Mouse (Mus musculus) midbrain, postnatal 0 days (tissue): Measurements from ENCODE around the gene Thra. TPM values are rescaled to one million over a fixed set of nuclear protein-coding genes. Genes with fewer than 3 reads are reported as not detected.

Experiments
- ATAC-seq: fragments of 200-750 bp; cut with Nextera tagmentation; 2 replicates; pipeline ENCODE4 v1.8.0; 2017; ENCODE audit warnings: moderate number of reproducible peaks, mild to moderate bottlenecking, moderate TSS enrichment, moderate library complexity; ENCODE audit not compliant: low FRiP score
- DNase-seq: peaks from one replicate; pipeline ENCODE4 v3.0.0-alpha.2; 2015; ENCODE audit warnings: low spot score
- H3K27ac ChIP-seq: fragments of 300-500 bp; sonication (generic); 2 replicates; pipeline ENCODE4 v1.5.1; 2014; ENCODE audit warnings: low read depth, mild to moderate bottlenecking, low read length, mixed read lengths
- H3K27me3 ChIP-seq: fragments of 300-500 bp; sonication (generic); 2 replicates; pipeline ENCODE4 v1.6.1; 2014; ENCODE audit warnings: low read length, control low read depth, mixed read lengths; ENCODE audit not compliant: insufficient read depth
- H3K36me3 ChIP-seq: fragments of 300-500 bp; sonication (generic); 2 replicates; pipeline ENCODE4 v1.6.1; 2014; ENCODE audit warnings: low read length, control low read depth, mixed read lengths; ENCODE audit not compliant: insufficient read depth
- H3K4me1 ChIP-seq: fragments of 300-500 bp; sonication (generic); 2 replicates; pipeline ENCODE4 v1.6.1; 2014; ENCODE audit warnings: mild to moderate bottlenecking, control low read depth, antibody characterized with exemption, low read length, mixed read lengths; ENCODE audit not compliant: insufficient read depth
- H3K4me2 ChIP-seq: fragments of 300-500 bp; sonication (generic); 2 replicates; pipeline ENCODE4 v1.6.1; 2014; ENCODE audit warnings: low read depth, mild to moderate bottlenecking, low read length, mixed read lengths; ENCODE audit not compliant: poor library complexity, severe bottlenecking
- H3K4me3 ChIP-seq: fragments of 300-500 bp; sonication (generic); 2 replicates; pipeline ENCODE4 v1.5.1; 2014; ENCODE audit warnings: low read depth, mild to moderate bottlenecking, low read length, moderate library complexity
- H3K9ac ChIP-seq: fragments of 300-500 bp; sonication (generic); replicated peaks from 2 replicates; pipeline ENCODE4 v1.6.1; 2014; ENCODE audit warnings: mild to moderate bottlenecking, low read length, moderate library complexity, mixed read lengths; ENCODE audit not compliant: poor library complexity, severe bottlenecking
- H3K9me3 ChIP-seq: fragments of 300-500 bp; sonication (generic); 2 replicates; pipeline ENCODE4 v1.6.1; 2016; ENCODE audit warnings: low read length, control low read depth
- CTCF ChIP-seq: IDR thresholded peaks from 2 replicates; pipeline ENCODE4 v1.5.1; 2016; ENCODE audit warnings: antibody characterized with exemption, mild to moderate bottlenecking
- WGBS: fragments of 180-500 bp; shearing (Covaris S2); extraction: QIAGEN DNeasy Blood & Tissue Kit; methylation state at CpG from one replicate; pipeline ENCODE4 v1.1.7; 2014; 5-methylcytosine and 5-hydroxymethylcytosine counted together
- polyA plus RNA-seq: library from polyadenylated mRNA; unstranded; fragments of >200 nt; fragmentation: Nextera tagmentation; extraction: Ambion mirVana; gene quantifications from 2 replicates; pipeline ENCODE4 v1.2.1, GENCODE M21; 2015
- total RNA-seq: library from RNA; depleted of rRNA; stranded (reverse); fragments of >200 nt; gene quantifications from 2 replicates; pipeline ENCODE4 v1.2.3, GENCODE M21; 2014

Thra gene
- total and polyA plus RNA-seq, 2 experiments from 2014 or later: 182 to 843 TPM

DNA sequence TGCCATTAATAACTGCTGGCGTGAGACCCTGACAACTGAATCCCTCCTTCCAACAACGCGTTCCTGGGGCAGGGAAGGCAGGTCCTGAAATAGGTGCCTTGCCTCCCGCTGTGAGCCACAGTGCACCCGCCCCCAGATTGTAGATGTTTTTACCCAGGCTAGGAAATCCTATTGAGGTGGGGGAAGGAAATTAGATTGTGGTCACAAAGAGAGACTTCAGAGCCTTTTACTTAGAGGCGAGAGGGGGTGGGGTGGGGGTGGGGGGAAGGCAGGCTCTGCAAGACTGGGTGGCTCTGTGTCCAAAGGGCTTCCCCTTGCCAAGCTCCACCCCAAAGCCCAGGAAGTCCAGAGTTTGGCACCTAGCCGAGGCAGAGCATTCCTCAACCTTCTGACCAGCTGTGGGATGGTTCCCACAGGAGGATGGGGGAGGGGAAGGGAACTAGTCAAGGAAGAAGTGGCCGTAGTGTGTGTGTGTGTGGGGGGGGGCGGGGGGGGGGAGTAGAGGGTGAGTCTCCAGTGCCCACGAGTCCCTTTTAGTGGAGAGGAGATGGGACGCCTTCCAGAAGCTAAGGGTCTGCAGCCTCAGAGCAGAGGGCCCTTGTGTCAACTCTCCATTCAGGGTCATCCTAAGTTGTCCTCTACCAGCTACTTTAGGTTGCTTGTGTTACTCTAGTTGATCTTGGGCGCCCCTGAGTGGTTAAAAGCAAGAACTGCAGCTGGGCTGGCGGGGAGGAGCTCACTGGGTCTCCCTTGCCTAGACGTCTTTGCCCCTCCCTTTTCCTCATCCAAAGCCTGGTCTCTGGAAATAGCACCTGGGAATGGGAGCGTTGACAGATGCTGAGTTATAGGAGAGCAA is 46.1 kb downstream of the Thra start:
- peak; percentile 89 for TF ChIP-seq CTCF
- Histone ChIP-seq H3K4me3 (peak overlapping the region; percentile 6; the same call in 1 of the 2 replicates), H3K9me3 (no peaks in the 10 kb centered on the region), H3K4me1 (peaks cover 23% of the 10 kb centered on the region), H3K36me3 (no peaks in the 10 kb centered on the region), H3K4me2 (peak overlapping the region; percentile 42), H3K27me3 (no peaks in the 10 kb centered on the region), H3K27ac (peak overlapping the region; percentile 83), H3K9ac (peak overlapping the region; percentile 5; the same call in 1 of the 2 replicates)
- ATAC-seq: peak; percentile 45
- peak; percentile 93 for DNase-seq
- 2% methylated on average over 14 of the region's 15 CpGs for WGBS

DNA sequence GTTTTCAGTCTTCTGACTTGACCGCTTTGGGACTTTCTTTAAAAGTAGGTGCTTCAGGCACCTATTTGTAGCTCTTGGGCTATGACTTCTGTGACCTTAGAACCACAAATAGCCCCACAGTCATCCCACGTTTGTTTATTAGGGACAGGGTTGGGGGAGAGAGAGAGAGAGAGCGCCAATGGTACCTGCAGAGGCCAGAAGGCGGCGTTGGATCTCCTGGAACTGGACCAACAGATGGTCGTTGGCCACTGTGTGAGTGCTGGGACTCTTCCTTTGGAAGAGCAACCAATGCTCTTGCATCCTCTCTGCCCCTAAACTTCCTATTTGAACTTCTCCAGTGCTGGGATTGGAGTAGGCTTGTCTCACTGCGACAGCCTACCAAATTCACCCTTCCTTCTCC is 46.8 kb downstream of the Thra start:
- H3K27ac ChIP-seq: peak overlapping the region; percentile 83; the same call in 1 of the 2 replicates
- no peaks in the 10 kb centered on the region for H3K36me3 ChIP-seq
- H3K4me1 ChIP-seq: peaks cover 18% of the 10 kb centered on the region
- WGBS: 35% methylated on average over 7 of the region's 7 CpGs
- no peak for DNase-seq
- H3K27me3 ChIP-seq: no peaks in the 10 kb centered on the region
- H3K9me3 ChIP-seq: no peaks in the 10 kb centered on the region
- no peak overlapping the region for H3K4me2 ChIP-seq
- ATAC-seq: no peak
- no peak for TF ChIP-seq CTCF
- H3K4me3 ChIP-seq: no peak overlapping the region
- H3K9ac ChIP-seq: no peak overlapping the region

DNA sequence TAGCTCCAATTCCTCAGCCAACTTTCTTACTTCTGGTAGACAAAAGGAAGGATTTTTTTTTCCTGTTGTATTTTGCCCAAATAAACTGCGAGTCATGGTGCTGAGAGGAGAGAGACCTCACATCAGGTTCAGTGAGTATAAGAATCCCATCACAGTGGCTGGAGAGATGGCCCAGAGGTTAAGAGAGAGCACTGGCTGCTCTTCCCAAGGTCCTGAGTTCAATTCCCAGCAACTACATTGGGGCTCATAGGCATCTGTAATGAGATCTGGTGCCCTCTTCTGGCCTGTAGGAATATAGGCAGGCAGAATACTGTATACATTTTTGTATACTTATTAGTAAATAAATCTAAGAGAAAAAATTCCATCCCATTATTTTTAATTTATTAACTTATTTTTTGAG is 47.3 kb downstream of the Thra start:
- ATAC-seq: no peak
- Histone ChIP-seq H3K9me3 (no peaks in the 10 kb centered on the region), H3K27me3 (no peaks in the 10 kb centered on the region), H3K4me3 (no peak overlapping the region), H3K4me1 (peaks cover 15% of the 10 kb centered on the region), H3K36me3 (no peaks in the 10 kb centered on the region), H3K27ac (no peak overlapping the region), H3K4me2 (no peak overlapping the region), H3K9ac (no peak overlapping the region)
- no peak for DNase-seq
- TF ChIP-seq CTCF: peak; percentile 67
- 86% methylated on average over 1 of the region's 1 CpGs for WGBS

DNA sequence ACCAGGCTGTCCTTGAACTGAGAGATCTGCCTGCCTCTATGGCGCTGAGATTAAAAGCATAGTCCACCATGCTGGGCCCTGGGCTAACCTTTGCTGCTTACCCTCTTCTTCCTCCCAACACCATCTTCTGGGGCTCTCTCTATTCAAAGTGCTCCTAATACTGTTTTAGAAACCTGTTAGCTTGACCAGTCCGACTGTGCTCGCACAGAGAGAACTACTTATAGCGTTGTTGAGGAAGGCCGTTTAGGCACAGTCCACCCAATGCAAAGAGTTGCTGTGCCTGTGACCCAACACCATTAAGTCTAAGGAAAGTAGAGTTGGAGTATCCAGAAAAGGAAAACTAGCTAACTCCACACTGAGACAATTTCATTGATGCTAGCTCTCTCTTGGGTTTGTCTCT is 47.7 kb downstream of the Thra start:
- 0 out of 2 replicates have a peak overlapping the region, but pooled peaks have one; percentile 51 for H3K27ac ChIP-seq
- no peaks in the 10 kb centered on the region for H3K36me3 ChIP-seq
- peaks cover 10% of the 10 kb centered on the region for H3K4me1 ChIP-seq
- H3K9ac ChIP-seq: no peak overlapping the region
- H3K4me2 ChIP-seq: peak overlapping the region; percentile 92; the same call in 1 of the 2 replicates
- no peak for ATAC-seq
- no peaks in the 10 kb centered on the region for H3K27me3 ChIP-seq
- DNase-seq: no peak
- no peak overlapping the region for H3K4me3 ChIP-seq
- no peaks in the 10 kb centered on the region for H3K9me3 ChIP-seq
- no peak for TF ChIP-seq CTCF
- 91% methylated on average over 5 of the region's 5 CpGs for WGBS

DNA sequence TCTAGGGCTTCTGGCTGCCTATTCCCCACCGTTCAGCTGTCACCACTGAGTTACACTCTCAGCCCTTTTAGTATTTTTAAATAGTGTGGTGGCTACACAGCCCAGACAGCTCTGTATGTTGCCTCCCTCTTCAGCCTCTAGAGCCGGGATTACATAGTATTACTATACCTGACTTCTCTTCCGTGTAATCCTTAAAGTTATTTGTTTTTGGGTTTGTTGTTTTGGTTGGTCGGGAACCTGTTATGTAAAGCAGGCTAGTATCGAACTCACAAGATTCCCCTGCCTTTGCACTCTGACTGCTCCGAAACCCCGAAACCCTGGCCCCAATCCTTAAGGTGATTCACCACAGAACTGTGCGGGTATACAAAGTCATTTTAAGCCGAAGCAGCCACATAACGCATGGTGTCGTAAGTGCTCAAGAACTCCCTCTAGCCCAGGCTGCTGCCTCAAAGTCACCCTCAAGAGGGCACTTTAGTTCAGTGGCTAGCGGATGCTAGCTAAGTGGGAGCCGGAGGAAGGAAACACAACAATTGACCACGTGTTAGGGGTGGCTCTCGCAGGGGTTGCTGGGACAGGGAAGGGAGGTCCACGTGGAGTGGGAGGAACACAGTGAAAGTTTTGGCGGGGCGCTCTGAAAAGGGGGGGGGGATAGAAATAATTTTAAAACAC is 48.2 kb downstream of the Thra start:
- peaks cover 6% of the 10 kb centered on the region for H3K4me1 ChIP-seq
- H3K9me3 ChIP-seq: no peaks in the 10 kb centered on the region
- no peaks in the 10 kb centered on the region for H3K36me3 ChIP-seq
- ATAC-seq: peak; percentile 86
- peak overlapping the region; percentile 92 for H3K4me2 ChIP-seq
- H3K27ac ChIP-seq: peak overlapping the region; percentile 51; the same call in 1 of the 2 replicates
- 7% methylated on average over 18 of the region's 18 CpGs for WGBS
- peak; percentile 86 for TF ChIP-seq CTCF
- no peaks in the 10 kb centered on the region for H3K27me3 ChIP-seq
- H3K9ac ChIP-seq: no peak overlapping the region
- peak; percentile 96 for DNase-seq
- peak overlapping the region; percentile 41 for H3K4me3 ChIP-seq
